Mouse (Mus musculus): Measurements from ENCODE around the gene Sptan1. TPM values are rescaled to one million over a fixed set of nuclear protein-coding genes. Genes with fewer than 3 reads are reported as not detected.

The Sptan1 gene
- total RNA-seq, 1 experiment from 2014 or later, result 84.1 TPM

DNA sequence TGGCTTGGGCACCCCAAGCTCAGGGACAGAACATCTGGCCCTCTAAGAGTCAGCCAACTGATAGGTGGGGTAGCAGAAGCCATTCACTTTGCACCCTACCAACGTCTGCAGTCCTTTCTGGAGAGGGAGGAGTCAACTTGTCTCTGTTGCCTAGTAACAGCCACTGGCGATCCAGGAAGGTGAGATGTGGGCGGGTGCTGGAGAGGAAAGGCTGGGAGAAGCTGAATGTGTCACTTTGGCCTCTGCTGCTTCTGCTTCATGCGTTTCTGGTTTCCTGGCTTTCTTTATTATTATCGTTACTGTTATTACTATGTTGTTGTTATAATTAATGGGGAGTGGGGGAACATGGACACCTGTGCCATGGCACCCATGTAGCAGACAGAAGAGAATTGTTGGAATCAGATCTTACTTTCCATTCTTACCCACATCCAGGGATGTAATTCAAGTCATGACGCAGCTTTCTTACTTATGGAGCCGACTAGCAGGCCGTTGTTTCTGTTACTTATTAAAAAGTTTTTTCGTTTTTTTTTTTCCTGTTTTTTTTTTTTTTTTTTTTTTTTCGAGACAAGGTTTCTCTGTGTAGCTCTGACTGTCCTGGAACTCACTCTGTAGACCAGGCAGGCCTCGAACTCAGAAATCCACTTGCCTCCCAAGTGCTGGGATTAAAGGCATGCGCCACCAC lies 92.0 kb downstream of the Sptan1 start, which contains the start of gene Set:
Set (plus strand) TSS at position 156 of the 682 bp plus-strand sequence.
- ATAC-seq (replicated peaks; ENCODE audit: low read depth, poor library complexity, severe bottlenecking), result peak; percentile 65

DNA sequence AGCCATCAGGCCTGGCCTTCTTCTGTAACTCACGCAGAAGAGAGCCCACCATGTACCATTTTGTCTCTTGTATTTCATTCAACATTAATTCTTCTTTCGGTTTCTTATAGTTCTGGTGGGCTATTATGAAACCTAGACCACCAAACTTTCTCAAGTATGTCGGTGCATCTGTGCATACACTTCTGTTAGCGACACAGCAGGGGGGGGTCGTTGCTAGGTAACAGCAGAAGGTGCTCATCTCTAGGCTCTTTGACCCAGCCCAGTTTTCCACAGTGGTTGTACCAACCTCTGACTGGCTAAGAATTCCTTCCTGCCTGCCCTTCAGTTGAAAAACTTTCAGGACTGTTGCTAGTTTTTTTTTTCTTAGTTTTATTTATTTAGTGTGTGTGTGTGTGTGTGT lies 93.1 kb downstream of the Sptan1 start:
- no peak for ATAC-seq (replicated peaks; ENCODE audit: low read depth, poor library complexity, severe bottlenecking)

- ATAC-seq (replicated peaks; ENCODE audit: low read depth, poor library complexity, severe bottlenecking), result peak; percentile 41
Measured at GRCm38 (mm10) chr2:30061215-30062166, 96.1 kb downstream of the Sptan1 start.

DNA sequence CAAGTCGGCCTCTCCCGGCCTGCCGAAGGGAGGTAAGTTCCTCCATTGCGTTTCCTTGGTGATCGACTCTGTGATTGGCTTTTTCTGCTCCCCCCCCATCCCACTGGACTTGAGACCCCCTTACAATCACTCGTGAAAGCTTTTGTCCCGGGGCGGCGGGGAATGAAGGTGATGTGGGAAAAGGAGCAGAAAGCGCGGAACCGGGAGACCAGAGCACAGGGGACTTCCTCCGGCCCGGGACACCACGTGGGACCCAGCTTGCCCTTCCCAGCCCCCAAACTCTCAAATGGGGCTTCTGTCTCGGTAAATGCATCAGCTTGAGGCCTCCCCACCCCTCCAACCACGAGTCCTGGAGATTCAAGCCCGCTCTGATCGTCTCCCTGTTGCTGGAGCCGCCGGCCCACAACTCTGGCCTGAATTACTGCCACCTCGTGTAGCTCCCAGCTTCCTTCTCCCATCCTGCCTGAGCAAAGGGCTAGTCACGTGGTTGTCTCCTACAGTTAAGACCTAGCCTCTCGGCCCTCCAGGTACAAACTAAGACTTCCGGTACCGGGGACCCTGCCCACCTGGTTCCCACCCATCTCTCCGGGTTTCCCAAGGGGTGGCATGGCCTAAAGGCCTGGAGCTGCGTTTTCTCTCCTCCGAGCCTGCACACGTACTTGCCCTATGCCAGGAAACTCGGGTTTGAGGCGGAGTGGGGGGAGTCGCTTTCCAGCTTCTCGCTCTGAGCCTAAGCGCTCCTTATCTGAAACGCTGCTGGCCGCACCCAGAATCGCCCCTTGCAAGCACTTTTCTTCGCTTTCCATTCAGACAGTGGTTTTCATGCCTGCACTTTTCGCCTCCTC lies 97.1 kb downstream of the Sptan1 start:
- ATAC-seq (replicated peaks; ENCODE audit: low read depth, poor library complexity, severe bottlenecking), result peak; percentile 27

DNA sequence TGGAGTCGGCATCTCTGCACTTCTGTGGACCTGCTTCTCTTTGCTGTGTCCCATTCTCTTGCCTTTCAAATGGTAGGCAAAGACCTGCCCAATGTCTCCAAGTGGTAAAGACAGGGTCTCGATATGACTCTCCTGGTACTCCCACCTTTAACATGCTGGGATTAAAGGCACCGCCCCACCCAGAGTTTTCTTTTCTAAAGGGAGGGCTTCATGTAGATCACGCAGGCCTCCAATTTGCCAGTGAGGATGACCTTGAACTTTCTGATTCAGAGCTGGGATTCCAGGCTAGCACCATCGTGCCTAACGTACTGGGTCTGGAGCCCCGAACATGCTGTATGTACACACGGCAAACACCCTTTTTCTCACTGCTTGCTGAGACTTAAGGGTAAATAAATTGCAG lies 97.9 kb downstream of the Sptan1 start:
- no peak for ATAC-seq (replicated peaks; ENCODE audit: low read depth, poor library complexity, severe bottlenecking)

GRCm38 (mm10) chr2:30063791-30064190 lies 98.4 kb downstream of the Sptan1 start:
- ATAC-seq (replicated peaks; ENCODE audit: low read depth, poor library complexity, severe bottlenecking), result no peak

DNA sequence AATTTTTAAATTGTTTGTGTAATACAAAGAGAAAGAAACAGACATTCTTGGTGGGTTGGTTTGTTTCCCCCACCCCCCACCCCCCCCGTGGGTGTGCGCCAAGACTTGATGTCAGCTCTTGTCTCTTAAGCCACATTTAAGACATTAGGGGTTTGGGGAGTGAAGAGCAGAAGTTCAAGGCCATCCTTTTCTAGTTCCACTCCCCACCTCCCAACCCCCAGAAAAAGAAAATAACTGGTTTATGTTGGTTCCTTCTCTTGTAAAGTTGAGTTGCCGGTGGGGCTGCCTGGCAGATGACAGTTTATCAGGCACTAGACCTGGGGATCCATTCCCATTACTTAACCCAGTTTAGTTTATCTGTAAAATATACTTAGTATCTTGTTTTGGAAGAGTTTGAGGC lies 98.9 kb downstream of the Sptan1 start:
- no peak for ATAC-seq (replicated peaks; ENCODE audit: low read depth, poor library complexity, severe bottlenecking)

DNA sequence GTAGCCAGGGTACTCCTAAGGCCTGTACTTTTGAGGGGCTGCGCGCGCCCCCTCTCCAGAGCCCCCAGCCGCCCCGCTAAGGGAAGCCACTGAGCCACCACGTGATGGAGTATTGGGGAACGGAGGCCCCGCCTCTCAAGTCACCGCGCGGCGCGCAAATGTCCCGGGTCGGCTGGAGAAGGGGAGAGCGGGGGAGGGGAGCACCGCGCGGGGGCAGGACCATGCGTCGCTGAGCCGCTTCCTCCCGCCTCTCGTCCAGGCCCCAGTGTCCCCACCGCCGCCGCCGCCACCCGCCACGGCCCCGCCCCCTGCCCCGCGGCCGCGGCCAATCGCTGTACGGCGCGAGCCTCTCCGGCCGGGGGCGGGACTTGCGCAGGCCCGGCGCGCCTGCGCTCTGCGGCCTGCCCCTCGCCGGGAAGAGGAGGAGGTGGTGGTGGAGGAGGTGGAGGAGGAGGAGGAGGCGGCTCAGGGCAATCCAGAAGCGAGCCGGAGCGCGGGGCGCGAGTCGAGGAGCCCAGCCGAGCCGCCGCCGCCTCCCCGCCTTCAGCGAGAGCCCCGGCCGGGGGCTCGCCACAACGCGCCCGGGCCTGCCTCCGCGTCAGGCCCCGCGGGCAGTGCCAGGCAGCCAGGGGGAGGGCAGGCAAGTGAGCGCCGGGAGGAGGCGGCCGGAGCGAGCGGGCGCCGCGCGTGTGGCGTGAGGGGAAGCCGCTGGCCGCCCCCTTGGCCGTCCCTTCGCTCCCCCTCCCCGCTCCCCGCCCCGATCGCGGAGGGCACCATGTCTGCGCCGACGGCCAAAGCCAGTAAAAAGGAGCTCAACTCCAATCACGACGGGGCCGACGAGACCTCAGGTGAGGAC lies 100.9 kb downstream of the Sptan1 start:
- ATAC-seq (replicated peaks; ENCODE audit: low read depth, poor library complexity, severe bottlenecking), result peak; percentile 74

GRCm38 (mm10) chr2:30067031-30067888 lies 101.9 kb downstream of the Sptan1 start:
- no peak for ATAC-seq (replicated peaks; ENCODE audit: low read depth, poor library complexity, severe bottlenecking)

GRCm38 (mm10) chr2:30067962-30068361 lies 102.6 kb downstream of the Sptan1 start:
- ATAC-seq (replicated peaks; ENCODE audit: low read depth, poor library complexity, severe bottlenecking), result no peak

GRCm38 (mm10) chr2:30072875-30073274 lies 107.5 kb downstream of the Sptan1 start:
- no peak for ATAC-seq (replicated peaks; ENCODE audit: low read depth, poor library complexity, severe bottlenecking)

DNA sequence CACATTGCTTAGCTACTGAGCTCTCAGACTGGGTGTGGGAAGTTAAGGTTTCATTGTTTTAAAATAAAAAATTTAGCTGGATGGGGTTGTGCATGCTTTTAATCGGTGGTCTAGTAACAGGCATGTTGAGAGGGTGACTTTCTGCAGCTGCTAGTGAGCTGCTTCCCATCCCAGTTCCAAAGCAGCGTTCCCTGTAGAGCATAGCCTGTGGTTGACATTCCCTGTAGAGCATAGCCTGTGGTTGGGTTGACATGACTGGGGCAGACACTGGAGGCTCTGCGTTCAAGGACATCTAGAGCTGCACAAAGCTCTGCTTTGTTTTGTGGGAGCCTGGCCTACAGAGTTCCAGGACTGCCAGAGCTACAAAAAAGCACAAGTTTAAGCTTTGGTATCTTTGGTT lies 107.9 kb downstream of the Sptan1 start:
- ATAC-seq (replicated peaks; ENCODE audit: low read depth, poor library complexity, severe bottlenecking), result no peak

DNA sequence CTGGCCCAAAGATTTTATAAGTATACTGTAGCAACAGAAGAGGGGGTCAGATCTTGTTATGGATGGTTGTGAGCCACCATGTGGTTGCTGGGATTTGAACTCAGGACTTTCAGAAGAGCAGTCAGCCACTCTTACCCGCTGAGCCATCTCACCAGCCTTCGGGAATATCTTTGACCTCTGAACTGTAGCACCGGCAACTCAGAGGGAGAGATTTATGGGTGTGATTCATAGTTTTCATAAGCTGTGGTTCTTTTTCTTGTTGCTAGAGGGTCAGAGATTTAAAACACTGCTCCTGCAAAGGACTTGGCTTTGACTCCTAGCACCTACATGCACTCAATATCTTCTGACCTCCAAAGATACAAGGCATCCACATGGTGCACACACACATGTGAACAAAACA lies 110.3 kb downstream of the Sptan1 start:
- no peak for ATAC-seq (replicated peaks; ENCODE audit: low read depth, poor library complexity, severe bottlenecking)

DNA sequence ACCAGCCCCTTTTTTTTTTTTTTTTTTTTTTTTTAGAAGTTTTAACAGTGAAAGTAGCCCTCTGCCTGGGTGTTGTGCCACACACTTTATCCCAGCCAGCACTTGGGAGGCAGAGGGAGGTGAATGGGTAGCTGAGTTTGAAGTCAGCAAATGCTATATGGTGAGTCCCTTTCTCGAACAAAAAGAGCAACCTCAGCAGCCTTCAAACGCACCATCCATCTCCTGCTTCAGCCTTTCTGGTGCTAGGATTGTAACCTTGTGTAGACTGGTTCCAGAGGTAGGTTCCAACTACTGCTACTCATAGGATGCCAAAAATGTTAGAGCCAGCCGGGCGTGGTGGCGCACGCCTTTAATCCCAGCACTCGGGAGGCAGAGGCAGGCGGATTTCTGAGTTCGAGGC lies 111.1 kb downstream of the Sptan1 start:
- ATAC-seq (replicated peaks; ENCODE audit: low read depth, poor library complexity, severe bottlenecking), result no peak

DNA sequence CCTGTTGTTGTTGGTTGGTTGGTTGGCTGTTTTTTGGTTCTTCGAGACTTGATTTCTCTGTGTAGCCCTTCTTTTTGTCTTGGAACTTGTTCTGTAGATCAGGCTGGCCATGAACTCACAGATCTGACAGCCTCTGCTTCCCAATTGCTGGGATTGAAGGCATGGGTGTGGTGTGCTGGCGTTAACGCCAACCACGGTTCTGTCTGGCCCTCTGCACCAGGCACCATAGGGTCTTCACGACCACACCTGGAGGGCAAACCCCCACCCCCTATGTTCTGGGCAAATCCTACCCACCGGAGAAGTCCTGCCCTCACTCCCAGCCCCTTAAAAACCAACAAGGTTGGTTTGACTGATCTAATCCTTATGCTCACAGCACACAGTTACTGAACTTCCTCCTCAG lies 111.6 kb downstream of the Sptan1 start:
- no peak for ATAC-seq (replicated peaks; ENCODE audit: low read depth, poor library complexity, severe bottlenecking)

- peak; percentile 74 for ATAC-seq (replicated peaks; ENCODE audit: low read depth, poor library complexity, severe bottlenecking)
Measured at GRCm38 (mm10) chr2:30077502-30078348, 112.4 kb downstream of the Sptan1 start, which contains the start of gene Pkn3. Gene Pkn3, plus strand, starts transcription at chr2:30077684.

- peak; percentile 37 for ATAC-seq (replicated peaks; ENCODE audit: low read depth, poor library complexity, severe bottlenecking)
Measured at GRCm38 (mm10) chr2:30078349-30078712, 113.0 kb downstream of the Sptan1 start.

- no peak for ATAC-seq (replicated peaks; ENCODE audit: low read depth, poor library complexity, severe bottlenecking)
Measured at GRCm38 (mm10) chr2:30078760-30079159, 113.4 kb downstream of the Sptan1 start.
